Mouse (Mus musculus): Measurements from ENCODE around the gene Dzip1. TPM values are rescaled to one million over a fixed set of nuclear protein-coding genes. Genes with fewer than 3 reads are reported as not detected.

Dzip1 gene
- polyA plus RNA-seq, 1 experiment from 2014 or later = 3.4 TPM

- H3K4me3 ChIP-seq = no peak overlapping the region
- 57% methylated on average over 8 of the region's 8 CpGs for WGBS (ENCODE audit: insufficient replicate concordance)
- no peak overlapping the region for H3K9ac ChIP-seq
- H3K27ac ChIP-seq = no peak overlapping the region
- no peak for ATAC-seq
- H3K4me2 ChIP-seq = no peak overlapping the region
- no peaks in the 10 kb centered on the region for H3K9me3 ChIP-seq (replicated peaks)
- H3K27me3 ChIP-seq (replicated peaks) = no peaks in the 10 kb centered on the region
- 0 out of 2 replicates have a peak, but pooled peaks cover 3% of the 10 kb centered on the region for H3K4me1 ChIP-seq
- no peaks in the 10 kb centered on the region for H3K36me3 ChIP-seq
Measured at GRCm38 (mm10) chr14:118826346-118826745, 98.9 kb downstream of the Dzip1 start.

Other genes starting within 250 kb of the Dzip1 start
- 3.0 and 3.4 TPM in 2 replicates for gene Abcc4, start 219.2 kb downstream of the Dzip1 start, polyA plus RNA-seq (2016; fragmentation: Nextera tagmentation; extraction: Ambion mirVana)
- 0.17 and 0.30 TPM in 2 replicates for gene Cldn10, start 137.6 kb downstream of the Dzip1 start, polyA plus RNA-seq (2016; fragmentation: Nextera tagmentation; extraction: Ambion mirVana)
- 36.8 and 37.7 TPM in 2 replicates for gene Dnajc3, start 12.5 kb upstream of the Dzip1 start, polyA plus RNA-seq (2016; fragmentation: Nextera tagmentation; extraction: Ambion mirVana)
- gene Uggt2, start 174.0 kb upstream of the Dzip1 start, polyA plus RNA-seq (2016; fragmentation: Nextera tagmentation; extraction: Ambion mirVana) = 2.7 and 3.2 TPM in 2 replicates
- gene Hs6st3, start 212.9 kb upstream of the Dzip1 start, polyA plus RNA-seq (2016; fragmentation: Nextera tagmentation; extraction: Ambion mirVana) = not detected in 2 replicates

Measured in liver, embryonic 12.5 days (tissue).